Mouse (Mus musculus) spleen, postnatal 4 days (tissue): ENCODE results near the gene Rap2b.

ENCODE experiments used
- DNase-seq, 2 experiments: peaks; one replicate each; pipeline ENCODE4 v3.0.0; 2022; ENCODE audit warnings: low spot score in 2 of 2

Rap2b gene

DNA sequence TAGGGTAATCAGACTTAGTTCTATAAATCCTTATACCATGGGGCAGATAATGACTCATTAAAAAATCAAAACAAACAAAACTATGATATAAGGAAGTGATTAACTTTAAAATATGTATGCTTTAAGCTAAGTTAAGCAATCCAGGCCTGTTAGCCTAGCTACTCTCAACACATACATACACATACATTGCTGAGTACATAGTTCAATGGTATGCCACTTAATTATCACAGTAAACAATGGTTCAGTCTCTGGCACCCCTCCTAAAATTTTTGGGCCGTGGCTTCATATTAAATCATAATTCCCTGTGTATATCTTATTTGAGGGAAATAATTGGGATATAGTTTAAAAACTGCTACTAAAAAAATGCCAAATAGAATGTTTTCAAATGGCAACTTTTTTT lies at the start of gene Rap2b:
TSS of gene Rap2b (plus strand) at position 301 of the 400 bp plus-strand sequence.
- no peak for DNase-seq

DNA sequence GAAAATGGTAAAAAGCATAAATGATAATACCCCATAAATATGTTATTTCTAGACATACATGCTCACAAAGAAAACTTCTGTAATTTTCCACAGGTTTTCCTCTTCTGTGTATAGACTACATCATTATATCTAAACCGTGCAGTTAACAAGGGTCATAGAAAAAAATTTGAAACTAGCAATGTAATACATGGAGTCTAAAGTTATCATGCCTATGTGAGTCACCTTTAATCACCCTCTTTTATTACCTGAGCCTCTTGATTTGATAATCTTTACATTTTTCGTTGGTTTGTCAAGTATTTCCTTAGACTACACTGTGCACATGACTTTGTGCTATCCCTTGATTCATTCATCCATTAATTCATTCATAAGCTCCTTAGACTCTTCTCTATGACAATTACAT lies 46.4 kb upstream of the Rap2b start:
- DNase-seq: no peak

DNA sequence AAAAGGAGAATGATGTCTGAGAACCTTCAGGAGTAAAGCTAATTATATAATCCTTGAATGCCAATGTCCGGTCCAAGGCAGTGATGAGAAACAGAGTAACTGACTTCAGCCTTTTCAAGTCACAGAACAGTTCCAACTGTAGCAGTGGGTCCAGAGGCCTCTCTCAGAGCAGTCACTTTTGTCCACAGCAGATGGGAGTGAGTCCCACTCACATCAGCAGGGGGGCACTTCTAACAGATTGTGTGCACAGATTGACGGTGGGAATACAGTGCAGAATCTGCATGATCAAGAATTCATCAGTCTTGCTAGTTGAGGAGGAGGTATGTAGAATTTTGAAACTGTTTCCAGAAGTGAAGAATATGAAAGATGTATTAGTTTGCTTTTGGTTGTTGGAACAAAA lies 41.4 kb upstream of the Rap2b start:
- DNase-seq: no peak

DNA sequence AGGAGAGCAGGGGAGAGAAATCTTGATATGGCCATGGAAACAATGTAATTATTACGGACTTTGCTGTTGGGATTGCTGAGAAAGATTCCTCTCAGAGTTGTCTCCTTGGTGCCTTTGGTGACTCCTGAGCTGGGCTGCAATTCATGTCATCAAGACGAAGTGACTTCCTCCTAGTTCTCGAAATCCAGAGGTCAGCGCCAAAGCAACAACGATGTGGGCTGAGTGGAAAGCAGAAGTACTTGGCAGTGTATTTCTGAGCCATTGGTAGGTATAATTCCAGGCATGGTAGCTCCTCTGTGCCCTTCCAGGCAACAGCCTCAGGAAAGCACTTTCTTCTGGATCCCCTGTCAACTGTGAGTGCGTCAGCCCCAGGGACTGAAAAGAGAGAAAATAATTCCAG lies 39.8 kb upstream of the Rap2b start:
- DNase-seq: no peak

DNA sequence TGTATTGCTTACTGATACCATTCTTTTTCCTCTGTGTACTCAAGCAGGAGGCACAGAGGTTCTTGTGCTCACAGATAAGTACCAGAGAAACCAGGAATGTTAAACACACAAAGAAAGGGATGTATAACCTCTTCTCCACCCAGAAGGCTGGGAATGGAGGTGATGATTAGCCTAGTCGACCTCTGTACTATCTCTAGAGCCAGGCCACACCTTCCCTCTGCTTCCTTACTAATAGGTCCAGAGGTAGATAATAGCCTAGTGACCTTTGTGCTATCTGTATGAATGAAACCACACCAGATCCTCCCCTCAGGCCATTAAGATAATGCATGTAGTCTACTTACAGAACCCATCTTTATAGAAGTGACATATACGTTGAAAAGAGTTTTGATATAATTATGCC lies 25.2 kb upstream of the Rap2b start:
- no peak for DNase-seq

DNA sequence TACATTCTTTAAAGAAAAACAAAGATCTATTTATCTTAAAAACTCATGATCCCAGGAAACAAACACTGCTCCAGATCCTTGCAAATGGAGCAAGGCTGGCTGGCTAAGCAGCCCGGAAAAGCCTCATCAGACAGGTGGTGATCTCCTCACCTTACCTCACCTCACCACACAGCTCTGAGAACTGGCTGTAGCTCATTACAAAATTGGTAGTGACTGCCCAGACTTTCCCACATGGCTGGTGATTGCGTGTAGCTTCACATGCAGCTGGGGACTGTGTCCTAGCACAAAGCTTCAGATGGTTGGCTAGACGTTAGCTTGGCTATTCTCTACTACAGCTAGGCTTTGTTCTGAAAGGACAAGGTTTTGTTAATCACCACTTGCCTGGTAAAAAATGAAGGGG lies 24.2 kb upstream of the Rap2b start:
- DNase-seq: no peak

DNA sequence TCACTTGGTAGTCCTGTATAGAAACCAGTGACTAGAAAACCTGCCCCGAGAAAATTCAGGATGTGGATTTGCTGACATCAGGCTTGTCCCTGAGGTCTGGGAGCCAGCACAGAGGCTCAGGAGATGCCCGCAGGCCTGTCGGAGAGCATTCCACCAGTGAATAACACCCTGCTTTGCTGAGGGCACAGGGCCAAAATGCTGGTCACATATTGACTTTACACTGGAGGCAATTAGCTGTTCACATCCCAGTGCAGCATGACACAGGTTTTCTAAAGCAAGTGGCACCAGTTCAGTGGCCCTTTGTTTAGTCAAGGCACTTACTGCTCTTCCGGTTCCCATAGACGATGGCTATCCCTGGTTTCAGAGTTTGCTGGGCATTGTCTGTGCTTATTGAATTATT lies 21.1 kb upstream of the Rap2b start:
- no peak for DNase-seq

DNA sequence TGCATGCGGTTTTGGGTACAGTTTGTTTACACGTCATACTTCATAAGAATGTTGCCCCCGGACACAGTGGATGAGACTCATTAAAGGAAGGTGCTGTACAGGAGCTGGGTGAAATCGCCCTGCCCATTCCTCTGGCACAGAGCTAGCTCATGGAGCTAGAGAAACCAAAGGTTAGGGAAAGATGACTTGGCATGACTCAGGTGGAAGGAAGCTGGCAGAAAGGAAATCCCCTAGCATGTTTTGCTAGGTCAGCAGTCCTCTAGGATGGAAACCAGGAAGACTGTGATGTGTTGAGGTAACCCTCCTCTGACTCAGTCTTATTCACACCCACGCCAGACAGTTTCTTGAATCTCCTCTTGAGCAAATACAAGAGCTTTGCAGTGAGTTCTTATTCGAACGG lies 17.4 kb upstream of the Rap2b start:
- no peak for DNase-seq

DNA sequence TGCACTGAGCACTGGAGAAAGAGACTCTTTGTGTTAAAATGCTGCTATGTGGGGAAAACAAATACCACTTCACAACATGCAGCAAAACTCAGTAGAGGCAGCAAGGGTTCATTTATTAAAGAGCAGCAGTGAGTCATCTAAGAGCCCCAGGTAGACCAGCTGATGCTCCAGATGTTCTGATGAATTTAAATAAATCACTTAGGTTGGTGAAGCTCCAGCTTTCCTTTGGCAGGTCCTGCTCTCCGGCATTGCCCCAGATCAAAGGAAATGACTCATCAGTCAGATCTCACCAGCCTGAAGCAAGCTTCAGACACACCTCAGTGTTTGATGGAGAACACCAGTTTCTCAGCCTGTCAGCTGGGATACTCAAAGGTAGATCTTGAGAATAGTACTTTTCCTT lies 15.8 kb upstream of the Rap2b start:
- no peak for DNase-seq

DNA sequence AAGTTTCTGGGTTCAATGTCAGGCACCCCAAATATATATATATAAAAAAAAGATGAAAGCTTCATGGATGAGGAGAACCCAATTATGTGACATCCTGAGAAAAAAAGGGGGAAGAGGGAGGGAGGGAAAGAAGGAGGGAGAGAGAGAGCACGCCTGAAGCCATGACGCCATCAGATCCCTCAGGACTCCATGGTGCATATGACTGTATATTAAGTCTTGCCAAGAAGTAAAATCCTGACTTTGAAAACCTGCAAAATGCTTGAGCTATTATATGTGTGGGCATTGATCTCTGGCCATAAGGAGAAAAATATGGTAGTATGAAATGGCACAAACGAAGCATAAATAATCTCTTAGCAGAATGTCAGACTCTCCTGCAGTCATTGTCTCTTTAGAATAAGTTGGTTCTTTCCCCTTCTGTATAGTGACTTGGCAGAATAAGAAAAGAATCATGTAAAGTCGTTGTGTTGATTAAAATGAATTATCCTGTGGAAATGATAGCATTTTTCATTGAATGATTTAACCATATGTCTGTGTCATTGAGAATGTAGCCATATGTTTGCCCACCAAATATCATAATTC lies 13.3 kb upstream of the Rap2b start:
- no peak for DNase-seq

DNA sequence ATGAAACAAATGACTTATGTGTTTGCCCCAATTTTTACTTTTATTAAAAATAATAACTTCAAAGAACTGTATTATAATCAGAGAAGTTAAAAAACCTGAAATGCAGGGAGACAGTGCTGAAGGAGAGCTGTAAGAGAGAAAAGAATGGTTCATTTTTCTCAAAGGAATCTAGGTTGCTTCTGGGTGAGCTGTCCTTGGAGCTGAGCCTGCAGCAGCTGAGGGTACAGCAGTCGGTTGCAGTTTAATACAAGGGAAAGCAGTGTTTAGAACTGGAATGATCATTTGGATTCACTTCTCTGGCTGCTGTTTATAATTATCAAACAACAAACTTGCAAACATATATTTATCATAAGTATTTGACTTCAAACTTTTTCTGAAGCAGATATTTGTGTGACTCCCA lies 12.0 kb upstream of the Rap2b start:
- no peak for DNase-seq

DNA sequence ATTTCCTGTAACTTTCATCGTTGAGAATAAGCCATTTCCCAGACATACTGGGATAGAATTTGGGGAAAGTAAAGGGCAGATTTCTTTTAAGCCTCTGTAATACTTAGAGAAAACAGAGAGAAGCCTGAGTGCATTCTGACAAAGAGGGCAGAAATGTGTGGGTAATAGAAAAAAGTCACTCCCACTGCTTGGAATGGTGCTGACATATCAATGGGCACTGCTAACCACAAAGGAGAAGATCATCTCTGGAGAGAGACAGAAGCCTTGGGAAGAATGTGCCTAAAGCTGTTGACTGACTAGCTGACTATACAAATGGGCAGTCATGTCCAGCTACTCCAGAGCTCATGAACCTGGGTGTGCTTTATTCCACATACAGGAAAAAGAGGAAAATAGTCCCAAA lies 6.0 kb upstream of the Rap2b start:
- DNase-seq: no peak

DNA sequence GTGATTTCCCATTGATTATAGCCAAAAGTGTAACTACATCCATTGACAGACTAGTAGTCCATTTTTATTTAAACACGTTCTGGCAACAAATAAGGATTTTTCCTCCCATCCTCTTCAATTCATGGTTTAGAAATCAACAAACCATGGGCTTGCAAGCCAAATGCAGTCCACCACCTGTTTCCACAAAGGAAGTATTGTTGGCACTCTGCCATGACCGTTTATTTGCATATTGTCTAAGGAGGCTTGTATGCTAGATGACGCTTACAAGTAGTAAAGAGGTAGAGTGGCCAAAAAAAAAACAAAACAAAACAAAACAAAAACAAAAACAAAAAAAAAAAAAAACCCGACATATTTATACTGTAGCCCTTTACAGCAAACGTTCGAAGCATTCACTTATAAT lies 3.3 kb upstream of the Rap2b start:
- no peak for DNase-seq

DNA sequence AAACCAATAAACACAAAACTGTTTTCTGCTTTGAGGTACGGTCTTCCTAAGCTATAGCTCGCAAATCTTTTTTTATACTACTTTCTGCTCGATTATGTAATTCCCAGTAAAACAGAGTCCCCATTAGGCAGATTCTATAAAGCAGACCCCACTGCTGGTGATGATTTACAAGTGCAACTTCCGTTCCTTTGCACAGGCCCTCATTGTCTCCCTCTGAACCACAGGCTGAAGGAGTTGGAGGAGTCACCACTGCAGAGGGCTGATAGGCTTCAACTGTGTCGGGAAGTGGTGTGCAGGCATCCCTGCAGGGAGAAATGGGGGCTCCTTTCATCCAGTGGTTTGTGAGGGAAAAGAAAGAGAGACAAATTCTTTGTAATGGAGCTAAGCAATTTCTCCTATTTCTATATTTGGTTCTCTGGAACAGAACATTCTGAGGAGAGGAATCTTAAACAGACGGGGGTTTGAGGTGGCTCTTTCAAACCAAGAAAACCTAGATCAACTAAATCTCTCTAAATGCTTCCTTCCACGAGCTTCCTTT lies 2.6 kb upstream of the Rap2b start:
- no peak for DNase-seq

DNA sequence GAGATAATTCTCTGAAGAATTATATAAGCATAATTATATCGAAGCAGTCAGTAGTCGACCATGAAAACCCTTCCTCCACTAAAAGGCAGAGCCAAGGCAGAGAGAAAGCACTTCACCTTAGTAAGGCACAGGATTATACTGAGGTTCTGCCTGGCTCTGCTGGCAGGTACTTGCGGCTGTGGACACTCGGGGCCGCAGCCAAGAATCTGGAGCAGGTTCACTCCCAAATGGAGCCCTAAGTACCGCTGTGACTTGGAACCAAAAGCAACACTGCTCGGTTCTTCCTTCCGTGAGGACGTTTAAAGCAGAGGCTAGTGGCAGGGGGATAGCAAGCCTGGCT lies 1.4 kb downstream of the Rap2b start:
- no peak for DNase-seq

DNA sequence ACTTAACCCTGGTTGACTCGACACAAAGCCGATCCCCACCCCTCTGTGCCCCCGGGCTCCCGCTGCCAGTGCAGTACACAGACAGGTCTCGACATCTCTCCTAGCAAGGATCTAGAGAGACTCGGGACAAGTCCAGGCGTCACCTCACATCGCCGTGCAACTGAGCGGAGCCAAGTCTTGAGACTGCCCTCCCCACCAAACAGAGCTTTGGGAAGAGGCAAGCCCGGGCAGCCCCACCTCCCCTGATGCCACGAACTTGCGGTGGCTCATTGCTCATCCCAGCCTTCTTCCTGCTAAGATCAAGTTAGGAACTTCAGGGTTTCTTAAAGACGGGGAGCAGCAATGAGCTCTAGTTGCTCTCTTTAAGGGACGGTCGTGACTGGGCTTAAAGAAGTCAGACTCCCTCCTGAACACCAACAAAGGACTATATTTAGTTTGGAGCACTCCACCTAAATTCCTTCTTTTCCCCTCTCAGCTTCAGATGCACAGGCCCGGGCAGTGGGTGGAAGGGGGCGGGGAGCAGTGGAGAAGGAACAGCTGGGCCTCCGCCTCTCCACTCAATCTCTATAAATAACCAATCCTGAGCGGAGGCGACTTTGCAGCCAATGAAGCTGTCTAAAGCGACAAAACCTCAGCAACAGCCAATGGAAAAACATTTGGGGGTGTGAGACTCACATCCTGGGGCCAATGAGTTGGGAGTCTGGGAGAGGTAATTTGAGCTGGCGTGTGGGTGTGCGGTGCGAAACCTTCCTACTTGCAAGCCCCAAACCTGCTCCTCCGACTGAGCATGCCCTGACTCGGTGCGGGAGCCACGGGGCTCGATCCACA lies 1.9 kb downstream of the Rap2b start:
- DNase-seq: peak; percentile 76 to 83

DNA sequence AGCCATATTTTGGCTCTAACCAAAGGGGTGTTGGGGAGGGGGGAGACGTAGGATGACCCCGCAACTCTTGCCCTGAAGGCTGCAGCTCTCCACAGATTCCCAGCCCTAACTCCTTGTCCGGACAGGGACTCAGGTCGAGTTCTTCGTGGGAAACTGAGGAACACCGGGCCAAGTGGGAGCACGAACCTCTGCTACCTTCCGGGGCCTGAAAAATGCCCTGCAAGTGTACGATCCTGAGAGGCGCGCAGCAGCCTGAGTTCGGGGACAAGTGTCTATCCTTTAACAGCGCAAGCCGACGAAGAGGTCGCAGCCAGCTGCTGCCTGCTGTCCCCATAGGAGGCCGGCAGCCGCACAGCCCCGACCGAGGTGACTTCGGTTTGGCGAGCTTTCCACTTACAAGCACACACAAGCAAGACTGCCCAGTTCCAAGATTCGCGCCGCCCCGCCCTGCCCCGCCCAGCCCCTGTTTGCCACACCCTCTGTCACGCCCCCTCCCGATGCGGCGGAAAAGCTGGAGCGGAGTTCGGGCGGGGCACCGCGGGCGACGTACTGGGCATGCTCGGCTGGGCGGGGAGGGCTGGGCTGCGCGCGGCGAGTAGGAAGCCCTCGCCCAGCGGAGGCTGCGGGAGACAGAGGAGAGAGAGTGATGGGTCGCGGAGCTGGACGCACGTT lies 2.7 kb downstream of the Rap2b start:
- DNase-seq: peak; percentile 93 to 97

DNA sequence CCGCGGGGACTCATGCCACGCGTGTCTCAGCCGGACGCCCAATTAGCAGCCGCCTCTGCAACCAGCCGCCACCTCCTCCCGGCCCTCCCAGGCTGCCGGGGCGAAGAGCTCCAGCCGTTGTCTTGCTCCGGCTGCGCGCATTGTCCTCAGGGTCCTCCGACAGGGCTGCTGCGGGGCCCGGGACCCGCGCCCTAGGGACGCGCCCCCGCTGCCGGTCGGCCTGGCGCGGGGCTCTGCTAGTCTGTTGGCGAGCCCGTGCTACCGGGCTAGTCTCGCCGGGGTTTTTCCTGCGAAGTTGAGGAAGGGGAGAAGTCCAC lies 3.2 kb downstream of the Rap2b start:
- DNase-seq: no peak

DNA sequence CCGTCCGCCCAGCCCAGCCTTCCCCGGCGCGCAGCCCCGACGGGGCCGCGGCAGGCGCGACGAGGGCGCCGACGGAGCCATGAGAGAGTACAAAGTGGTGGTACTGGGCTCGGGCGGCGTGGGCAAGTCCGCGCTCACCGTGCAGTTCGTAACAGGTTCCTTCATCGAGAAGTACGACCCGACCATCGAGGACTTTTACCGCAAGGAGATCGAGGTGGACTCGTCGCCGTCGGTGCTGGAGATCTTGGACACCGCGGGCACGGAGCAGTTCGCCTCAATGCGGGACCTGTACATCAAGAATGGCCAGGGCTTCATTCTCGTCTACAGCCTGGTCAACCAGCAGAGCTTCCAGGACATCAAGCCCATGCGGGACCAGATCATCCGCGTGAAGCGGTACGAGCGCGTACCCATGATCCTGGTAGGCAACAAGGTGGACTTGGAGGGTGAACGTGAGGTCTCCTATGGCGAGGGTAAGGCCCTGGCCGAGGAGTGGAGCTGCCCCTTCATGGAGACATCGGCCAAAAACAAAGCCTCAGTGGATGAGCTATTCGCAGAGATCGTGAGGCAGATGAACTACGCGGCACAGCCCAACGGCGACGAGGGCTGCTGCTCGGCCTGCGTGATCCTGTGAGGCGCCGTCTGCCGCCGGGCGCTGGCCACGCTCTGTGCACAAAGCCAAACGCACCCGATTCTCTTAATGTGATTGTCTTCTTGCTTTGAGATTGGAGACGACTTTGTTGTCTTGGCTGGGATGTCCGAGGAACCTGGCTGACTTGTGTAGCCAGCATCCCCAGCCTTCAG lies 3.7 kb downstream of the Rap2b start:
- peak; percentile 39 to 76 for DNase-seq

DNA sequence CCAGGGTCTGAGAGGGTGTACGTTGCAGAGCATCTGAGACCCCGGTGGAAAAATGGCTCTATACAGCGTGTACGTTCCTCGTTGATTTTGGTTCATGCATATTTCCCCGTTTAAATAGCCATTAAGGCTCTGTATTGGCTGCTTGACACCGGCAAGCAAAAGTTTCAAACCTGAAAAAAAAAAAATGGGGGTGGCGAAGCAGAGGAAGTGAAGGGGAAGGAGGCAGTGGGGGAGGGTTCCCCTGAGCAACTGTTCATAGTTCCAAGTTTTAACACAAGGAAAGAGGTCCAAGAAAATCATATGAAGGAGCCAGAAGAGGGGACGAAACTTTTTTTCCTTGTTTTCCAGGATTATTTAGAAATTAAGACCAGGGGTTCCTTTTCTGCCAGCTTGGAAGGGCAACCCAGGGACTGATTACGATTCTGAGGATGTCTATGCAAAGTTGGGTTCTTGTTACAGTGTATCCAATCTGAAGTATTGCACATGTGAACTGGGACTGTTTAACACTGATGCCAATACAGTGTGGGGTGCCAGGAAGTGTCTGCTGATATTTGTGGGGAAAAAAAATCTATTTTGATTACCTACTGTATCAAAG lies 4.4 kb downstream of the Rap2b start, which contains the start of gene B430305J03Rik:
TSS of gene B430305J03Rik (minus strand) at position 173 of the 595 bp plus-strand sequence.
- DNase-seq: peak in 1 of 2 experiments; percentile 16

DNA sequence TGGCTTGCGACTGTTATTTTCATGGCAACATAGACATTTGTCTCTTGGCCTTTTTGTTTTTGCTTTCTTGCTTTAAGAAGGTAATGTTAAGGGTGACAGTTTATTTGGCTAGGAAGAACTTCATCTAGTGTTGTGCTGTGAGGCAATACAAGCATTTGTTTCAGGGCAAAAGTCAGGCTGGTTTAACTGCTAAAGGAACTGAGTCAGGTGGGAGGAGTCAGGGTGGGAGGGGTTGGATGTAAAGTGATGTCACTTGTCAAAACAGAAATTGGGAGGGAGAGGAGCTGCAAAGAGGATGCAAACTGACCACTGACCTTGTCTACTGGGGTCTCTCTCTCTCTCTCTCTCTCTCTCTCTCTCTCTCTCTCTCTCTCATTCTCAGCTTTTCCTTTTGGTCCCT lies 7.0 kb downstream of the Rap2b start:
- DNase-seq: no peak

DNA sequence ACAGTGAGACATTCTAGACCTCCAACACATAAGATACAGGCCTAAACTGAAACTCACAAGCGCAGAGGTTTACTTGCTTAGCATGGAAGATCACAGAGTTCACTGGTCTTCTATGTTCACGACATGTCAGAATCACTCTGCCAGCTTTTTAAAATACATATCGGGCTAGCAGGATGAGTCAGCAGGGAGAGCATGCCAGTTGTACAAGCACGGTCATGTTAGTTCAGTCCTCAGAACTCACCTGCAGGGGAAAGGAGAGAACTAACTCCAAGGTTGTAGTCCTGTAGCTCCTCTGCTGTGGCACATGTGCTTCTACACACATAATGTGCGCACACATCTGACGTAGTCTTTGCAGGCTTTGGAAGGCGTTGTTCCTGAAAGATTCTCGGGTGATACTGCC lies 14.6 kb downstream of the Rap2b start:
- DNase-seq: no peak
